Mouse (Mus musculus): ENCODE data around the gene Chst11. TPM values are rescaled to one million over a fixed set of nuclear protein-coding genes. Genes with fewer than 3 reads are reported as not detected.
"Not testable (repeated sequence)": the region's sequence is repeated elsewhere in the genome, so short reads cannot be mapped to it uniquely, and the experiment has no call there.

Gene Chst11
- polyA plus RNA-seq, 1 experiment from 2014 or later: 0.99 TPM

- no peak overlapping the region for H3K27ac ChIP-seq
- H3K4me1 ChIP-seq: peaks cover 59% of the 10 kb centered on the region
- H3K27me3 ChIP-seq (ENCODE audit: poor library complexity, severe bottlenecking): peaks cover 10% of the 10 kb centered on the region; the same call in 1 of the 2 replicates
Observed at GRCm38 (mm10) chr10:83108946-83109345, 123.6 kb downstream of the Chst11 start.

GRCm38 (mm10) chr10:83111046-83111445 lies 125.7 kb downstream of the Chst11 start:
- no peak overlapping the region for H3K27ac ChIP-seq
- DNase-seq (ENCODE audit: extremely low spot score, low spot score): no peak
- no peaks in the 10 kb centered on the region for H3K27me3 ChIP-seq (ENCODE audit: poor library complexity, severe bottlenecking)
- H3K4me3 ChIP-seq: no peak overlapping the region
- peaks cover 38% of the 10 kb centered on the region for H3K4me1 ChIP-seq
- H3K36me3 ChIP-seq (replicated peaks): no peaks in the 10 kb centered on the region
- H3K9me3 ChIP-seq: no peaks in the 10 kb centered on the region
- WGBS: 97% methylated on average over 6 of the region's 6 CpGs

More at GRCm38 (mm10) chr10:83108946-83109345, 123.6 kb downstream of the Chst11 start:
- WGBS: 91% methylated on average over 6 of the region's 6 CpGs
- Histone ChIP-seq H3K9me3 (no peaks in the 10 kb centered on the region), H3K4me3 (no peak overlapping the region), H3K36me3 (replicated peaks) (no peaks in the 10 kb centered on the region)
- DNase-seq (ENCODE audit: extremely low spot score, low spot score): no peak

- H3K27me3 ChIP-seq (ENCODE audit: poor library complexity, severe bottlenecking): no peaks in the 10 kb centered on the region
- H3K9me3 ChIP-seq: no peaks in the 10 kb centered on the region
- H3K4me3 ChIP-seq: no peak overlapping the region
- peaks cover 32% of the 10 kb centered on the region for H3K4me1 ChIP-seq
- WGBS: 84% methylated on average over 4 of the region's 4 CpGs
- no peak overlapping the region for H3K27ac ChIP-seq
- no peaks in the 10 kb centered on the region for H3K36me3 ChIP-seq (replicated peaks)
- DNase-seq (ENCODE audit: extremely low spot score, low spot score): no peak
Observed at GRCm38 (mm10) chr10:83112345-83112744, 127.0 kb downstream of the Chst11 start.

DNA sequence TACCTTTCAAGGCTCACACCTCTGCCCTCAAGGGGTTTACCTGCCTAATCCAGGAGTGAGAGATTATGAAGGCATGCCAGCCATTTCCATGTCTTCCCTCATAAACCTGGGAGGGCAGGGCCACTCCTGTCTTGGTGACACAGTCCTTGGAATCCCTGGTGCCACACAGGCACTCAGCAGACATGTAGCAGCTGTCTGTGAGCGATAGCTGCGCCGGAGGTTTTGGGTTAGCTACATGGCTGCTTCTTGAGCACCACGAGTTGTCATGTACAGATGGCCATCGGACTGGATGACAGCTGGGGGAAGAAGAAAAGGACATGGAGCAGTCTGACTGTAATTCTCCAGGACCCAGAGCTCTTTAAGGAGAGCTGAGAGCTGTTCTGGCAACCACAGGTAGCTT lies 129.3 kb downstream of the Chst11 start:
- Histone ChIP-seq H3K36me3 (replicated peaks) (no peaks in the 10 kb centered on the region), H3K4me1 (peaks cover 21% of the 10 kb centered on the region), H3K27me3 (ENCODE audit: poor library complexity, severe bottlenecking) (no peaks in the 10 kb centered on the region), H3K4me3 (no peak overlapping the region), H3K27ac (no peak overlapping the region), H3K9me3 (no peaks in the 10 kb centered on the region)
- WGBS: 92% methylated on average over 5 of the region's 5 CpGs
- no peak for DNase-seq (ENCODE audit: extremely low spot score, low spot score)

DNA sequence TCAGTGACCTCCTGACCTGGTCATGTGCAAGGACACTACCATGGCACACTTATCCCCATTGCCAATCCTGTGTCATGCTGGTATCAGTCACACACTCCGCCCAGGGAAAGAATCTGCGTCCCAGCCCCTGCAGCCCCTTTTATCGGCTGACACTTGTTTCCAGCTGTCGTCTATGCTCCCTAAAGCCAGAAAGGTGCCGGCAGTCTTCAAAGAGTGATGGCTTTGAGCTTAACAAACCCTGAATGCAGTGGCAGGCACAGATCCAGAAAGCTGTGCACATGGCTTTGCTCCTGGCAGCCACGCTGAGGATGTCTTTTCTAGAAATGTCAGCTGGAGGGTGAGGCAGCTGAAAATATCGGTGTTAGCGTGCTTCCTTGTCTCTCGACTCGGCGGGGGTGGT lies 131.6 kb downstream of the Chst11 start:
- Histone ChIP-seq H3K4me1 (peaks cover 26% of the 10 kb centered on the region), H3K27me3 (ENCODE audit: poor library complexity, severe bottlenecking) (no peaks in the 10 kb centered on the region), H3K4me3 (no peak overlapping the region), H3K36me3 (replicated peaks) (no peaks in the 10 kb centered on the region), H3K9me3 (no peaks in the 10 kb centered on the region), H3K27ac (no peak overlapping the region)
- WGBS: 73% methylated on average over 11 of the region's 11 CpGs
- DNase-seq (ENCODE audit: extremely low spot score, low spot score): no peak

DNA sequence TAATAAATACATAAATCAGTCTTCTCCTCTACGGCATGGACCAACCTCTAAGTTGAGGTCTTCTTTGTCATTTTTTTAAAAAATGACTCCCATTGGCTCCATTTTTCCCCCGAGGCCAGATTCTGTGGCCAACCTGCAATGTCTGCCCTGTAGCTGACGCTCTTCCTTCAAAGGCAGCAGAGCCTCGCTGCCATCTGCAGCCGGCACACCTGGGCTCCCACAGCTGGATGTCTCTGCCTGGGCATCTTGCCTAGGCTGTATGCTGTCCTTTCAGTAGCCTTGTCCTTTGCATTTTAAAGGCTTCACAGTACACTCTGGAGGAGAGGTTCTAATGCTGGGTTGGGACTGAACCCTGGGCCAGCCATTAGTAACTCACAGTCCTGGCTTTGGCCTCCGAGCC lies 132.6 kb downstream of the Chst11 start:
- H3K9me3 ChIP-seq: no peaks in the 10 kb centered on the region
- WGBS: 90% methylated on average over 6 of the region's 6 CpGs
- H3K4me1 ChIP-seq: peaks cover 25% of the 10 kb centered on the region
- no peak overlapping the region for H3K27ac ChIP-seq
- no peaks in the 10 kb centered on the region for H3K36me3 ChIP-seq (replicated peaks)
- no peak overlapping the region for H3K4me3 ChIP-seq
- no peak for DNase-seq (ENCODE audit: extremely low spot score, low spot score)
- no peaks in the 10 kb centered on the region for H3K27me3 ChIP-seq (ENCODE audit: poor library complexity, severe bottlenecking)

DNA sequence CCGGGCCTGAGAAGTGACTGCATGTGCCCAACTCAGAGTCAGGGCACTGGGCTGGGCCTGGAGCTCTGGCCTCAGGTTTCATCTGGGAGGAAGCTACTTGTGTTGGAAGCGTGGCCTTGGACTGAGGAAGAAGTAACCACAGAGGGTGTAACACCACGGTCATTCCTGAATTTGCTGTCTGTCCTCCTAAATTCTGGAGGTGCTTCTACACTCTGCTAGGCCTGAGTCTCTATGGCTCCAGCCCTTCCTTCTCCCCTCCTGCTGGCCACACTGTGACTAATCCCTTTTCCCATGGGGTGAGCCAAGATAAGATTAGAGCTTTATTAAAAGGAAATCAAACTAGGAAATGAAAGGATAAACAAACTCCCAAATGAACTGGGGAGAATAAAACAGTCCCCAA lies 133.3 kb downstream of the Chst11 start:
- Histone ChIP-seq H3K36me3 (replicated peaks) (no peaks in the 10 kb centered on the region), H3K27ac (no peak overlapping the region), H3K27me3 (ENCODE audit: poor library complexity, severe bottlenecking) (no peaks in the 10 kb centered on the region), H3K4me1 (peaks cover 23% of the 10 kb centered on the region), H3K4me3 (no peak overlapping the region), H3K9me3 (no peaks in the 10 kb centered on the region)
- DNase-seq (ENCODE audit: extremely low spot score, low spot score): no peak
- 58% methylated on average over 3 of the region's 3 CpGs for WGBS

DNA sequence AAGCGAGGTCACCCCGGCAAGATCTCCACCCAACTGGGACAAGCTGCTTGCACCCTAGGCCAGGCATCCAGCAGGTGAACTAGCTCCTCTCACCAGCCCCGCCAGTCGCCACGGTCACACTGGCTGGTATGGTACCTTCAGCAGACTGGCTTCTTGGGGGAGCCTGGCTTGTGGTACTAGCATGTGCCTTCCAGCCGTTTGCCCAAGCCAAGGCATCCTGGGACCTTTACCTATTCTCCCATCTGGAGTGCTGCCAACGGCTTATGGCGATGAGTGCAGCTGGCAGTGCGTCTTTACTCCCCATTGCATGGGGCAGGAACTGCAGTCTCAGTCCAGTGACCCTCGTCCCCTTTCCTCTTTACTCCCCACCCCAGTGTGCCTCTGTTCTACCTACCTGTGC lies 133.7 kb downstream of the Chst11 start:
- Histone ChIP-seq H3K9me3 (no peaks in the 10 kb centered on the region), H3K27ac (no peak overlapping the region), H3K27me3 (ENCODE audit: poor library complexity, severe bottlenecking) (no peaks in the 10 kb centered on the region), H3K4me1 (peaks cover 23% of the 10 kb centered on the region), H3K36me3 (replicated peaks) (no peaks in the 10 kb centered on the region), H3K4me3 (no peak overlapping the region)
- WGBS: 76% methylated on average over 10 of the region's 10 CpGs
- no peak for DNase-seq (ENCODE audit: extremely low spot score, low spot score)

DNA sequence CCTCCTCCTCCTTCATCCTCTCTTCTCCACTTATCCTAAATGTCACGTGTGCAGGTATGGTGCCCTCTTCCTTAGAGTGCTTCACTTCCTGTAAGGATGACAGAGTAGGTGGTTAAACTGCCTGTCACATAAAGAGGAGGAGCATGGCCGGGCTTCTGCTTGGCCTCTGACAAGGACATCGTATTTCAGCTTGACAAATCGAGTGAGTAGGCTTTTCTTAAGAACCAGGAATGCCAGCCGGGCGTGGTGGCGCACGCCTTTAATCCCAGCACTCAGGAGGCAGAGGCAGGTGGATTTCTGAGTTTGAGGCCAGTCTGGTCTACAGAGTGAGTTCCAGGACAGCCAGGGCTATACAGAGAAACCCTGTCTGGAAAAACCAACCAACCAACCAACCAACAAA lies 134.2 kb downstream of the Chst11 start:
- peaks cover 23% of the 10 kb centered on the region for H3K4me1 ChIP-seq
- H3K27ac ChIP-seq; H3K4me3 ChIP-seq; H3K36me3 ChIP-seq (replicated peaks); H3K9me3 ChIP-seq; DNase-seq (ENCODE audit: extremely low spot score, low spot score); H3K27me3 ChIP-seq (ENCODE audit: poor library complexity, severe bottlenecking): not testable (repeated sequence)
- 91% methylated on average over 8 of the region's 8 CpGs for WGBS

DNA sequence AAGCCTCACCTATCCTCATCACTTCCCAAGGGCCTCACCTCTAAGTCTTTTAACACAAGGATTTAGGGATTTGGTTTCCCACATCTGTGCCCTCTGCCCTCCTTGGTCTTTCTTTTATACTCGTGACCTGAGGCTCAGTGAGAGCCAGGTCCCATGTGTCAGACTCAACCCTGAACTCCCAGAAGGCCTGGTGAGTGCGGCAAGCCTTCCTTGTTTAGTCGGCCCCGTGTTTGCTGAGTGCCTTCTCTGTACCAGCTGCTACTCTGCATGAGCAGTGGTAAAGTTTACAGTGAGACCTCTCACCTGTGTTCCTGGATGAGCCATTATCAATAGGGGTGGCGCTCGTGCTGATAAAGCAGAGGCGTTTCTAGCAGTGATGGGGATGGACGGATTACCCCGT lies 134.6 kb downstream of the Chst11 start:
- H3K4me3 ChIP-seq: no peak overlapping the region
- DNase-seq (ENCODE audit: extremely low spot score, low spot score): no peak
- H3K4me1 ChIP-seq: peaks cover 23% of the 10 kb centered on the region
- no peak overlapping the region for H3K27ac ChIP-seq
- H3K9me3 ChIP-seq: no peaks in the 10 kb centered on the region
- 81% methylated on average over 9 of the region's 9 CpGs for WGBS
- no peaks in the 10 kb centered on the region for H3K36me3 ChIP-seq (replicated peaks)
- H3K27me3 ChIP-seq (ENCODE audit: poor library complexity, severe bottlenecking): no peaks in the 10 kb centered on the region

DNA sequence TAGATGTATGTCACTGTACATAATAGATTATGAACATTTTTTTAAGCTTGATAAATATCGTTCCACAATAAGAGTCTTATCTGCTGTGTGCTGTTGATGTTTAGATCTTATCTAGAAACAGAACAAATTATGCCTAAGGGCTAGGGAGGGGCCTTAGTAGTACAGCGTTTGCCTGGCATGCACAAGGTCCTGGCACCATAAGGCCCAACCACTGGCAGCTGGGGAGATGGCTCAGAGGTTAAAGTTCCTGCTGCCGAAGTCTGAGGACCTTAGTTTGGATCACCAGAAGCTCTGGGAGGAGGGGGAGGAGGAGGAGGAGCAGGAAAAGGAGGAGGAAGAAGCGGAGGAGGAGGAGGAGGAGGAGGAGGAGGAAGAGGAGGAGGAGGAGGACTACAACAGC lies 135.6 kb downstream of the Chst11 start:
- 85% methylated on average over 3 of the region's 4 CpGs for WGBS
- no peaks in the 10 kb centered on the region for H3K27me3 ChIP-seq (ENCODE audit: poor library complexity, severe bottlenecking)
- DNase-seq (ENCODE audit: extremely low spot score, low spot score): no peak
- H3K4me1 ChIP-seq: peaks cover 23% of the 10 kb centered on the region
- no peak overlapping the region for H3K27ac ChIP-seq
- no peaks in the 10 kb centered on the region for H3K36me3 ChIP-seq (replicated peaks)
- no peaks in the 10 kb centered on the region for H3K9me3 ChIP-seq
- H3K4me3 ChIP-seq: no peak overlapping the region

DNA sequence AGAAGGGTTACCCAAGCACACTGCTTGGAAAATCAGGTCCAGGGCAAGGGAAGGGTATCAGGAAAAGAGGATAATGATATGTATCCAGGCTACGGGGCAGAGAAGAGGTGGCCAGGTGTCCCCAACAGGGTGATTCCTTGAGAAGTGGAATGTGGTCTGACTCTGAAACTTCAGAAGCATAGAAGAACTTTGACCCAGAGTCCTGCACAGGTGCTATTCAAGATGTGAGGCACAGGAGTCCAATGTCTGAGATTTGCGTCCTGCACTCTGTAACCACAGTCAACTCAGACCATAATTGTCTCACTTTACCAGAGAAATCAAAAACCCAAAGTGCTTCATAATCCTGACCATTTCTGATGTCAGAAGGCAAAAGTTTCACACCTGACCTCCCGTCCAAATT lies 139.3 kb downstream of the Chst11 start:
- Histone ChIP-seq H3K27ac (no peak overlapping the region), H3K36me3 (replicated peaks) (no peaks in the 10 kb centered on the region), H3K4me3 (no peak overlapping the region), H3K4me1 (peaks cover 31% of the 10 kb centered on the region), H3K27me3 (ENCODE audit: poor library complexity, severe bottlenecking) (no peaks in the 10 kb centered on the region), H3K9me3 (no peaks in the 10 kb centered on the region)
- 91% methylated on average over 3 of the region's 3 CpGs for WGBS
- DNase-seq (ENCODE audit: extremely low spot score, low spot score): no peak

DNA sequence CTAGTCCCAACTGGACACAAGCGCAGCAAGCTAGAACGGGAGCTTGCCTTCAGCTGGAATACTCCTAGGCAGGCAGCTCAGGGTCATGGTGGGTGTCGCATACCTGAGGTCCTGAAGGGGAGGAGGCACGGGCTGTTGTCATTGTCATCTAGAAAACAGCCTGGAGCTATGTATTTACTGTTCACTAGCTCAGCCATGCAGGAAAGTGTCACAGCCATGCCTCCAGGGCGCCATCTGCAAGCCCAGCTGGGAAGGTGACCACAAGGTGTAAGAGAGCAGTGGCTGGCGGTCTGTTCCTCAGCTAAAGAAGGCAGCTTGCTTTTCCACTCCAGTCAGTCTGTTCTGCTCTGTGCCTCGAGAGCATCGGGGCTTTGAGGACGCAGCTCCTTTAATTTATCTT lies 141.1 kb downstream of the Chst11 start:
- Histone ChIP-seq H3K4me3 (no peak overlapping the region), H3K4me1 (peaks cover 44% of the 10 kb centered on the region), H3K36me3 (replicated peaks) (no peaks in the 10 kb centered on the region), H3K27me3 (ENCODE audit: poor library complexity, severe bottlenecking) (peaks cover 10% of the 10 kb centered on the region; the same call in 1 of the 2 replicates), H3K27ac (0 out of 2 replicates have a peak overlapping the region, but pooled peaks have one; percentile 51), H3K9me3 (no peaks in the 10 kb centered on the region)
- DNase-seq (ENCODE audit: extremely low spot score, low spot score): no peak
- 73% methylated on average over 9 of the region's 9 CpGs for WGBS

GRCm38 (mm10) chr10:83128435-83128834 lies 143.1 kb downstream of the Chst11 start:
- H3K9me3 ChIP-seq: no peaks in the 10 kb centered on the region
- peaks cover 29% of the 10 kb centered on the region for H3K27me3 ChIP-seq (ENCODE audit: poor library complexity, severe bottlenecking)
- H3K4me1 ChIP-seq: peaks cover 50% of the 10 kb centered on the region
- DNase-seq (ENCODE audit: extremely low spot score, low spot score): no peak
- no peaks in the 10 kb centered on the region for H3K36me3 ChIP-seq (replicated peaks)
- no peak overlapping the region for H3K4me3 ChIP-seq
- no peak overlapping the region for H3K27ac ChIP-seq
- WGBS: 73% methylated on average over 8 of the region's 8 CpGs
